Mouse (Mus musculus): ENCODE data around the gene Atf5. TPM values are rescaled to one million over a fixed set of nuclear protein-coding genes. Genes with fewer than 3 reads are reported as not detected.

Gene Atf5
- total RNA-seq, 2 experiments from 2014 or later, result 59.8 to 104 TPM

GRCm38 (mm10) chr7:44823409-44823808 lies 7.0 kb upstream of the Atf5 start:
- no peak for DNase-seq (ENCODE audit: low spot score in 2 of 2)

DNA sequence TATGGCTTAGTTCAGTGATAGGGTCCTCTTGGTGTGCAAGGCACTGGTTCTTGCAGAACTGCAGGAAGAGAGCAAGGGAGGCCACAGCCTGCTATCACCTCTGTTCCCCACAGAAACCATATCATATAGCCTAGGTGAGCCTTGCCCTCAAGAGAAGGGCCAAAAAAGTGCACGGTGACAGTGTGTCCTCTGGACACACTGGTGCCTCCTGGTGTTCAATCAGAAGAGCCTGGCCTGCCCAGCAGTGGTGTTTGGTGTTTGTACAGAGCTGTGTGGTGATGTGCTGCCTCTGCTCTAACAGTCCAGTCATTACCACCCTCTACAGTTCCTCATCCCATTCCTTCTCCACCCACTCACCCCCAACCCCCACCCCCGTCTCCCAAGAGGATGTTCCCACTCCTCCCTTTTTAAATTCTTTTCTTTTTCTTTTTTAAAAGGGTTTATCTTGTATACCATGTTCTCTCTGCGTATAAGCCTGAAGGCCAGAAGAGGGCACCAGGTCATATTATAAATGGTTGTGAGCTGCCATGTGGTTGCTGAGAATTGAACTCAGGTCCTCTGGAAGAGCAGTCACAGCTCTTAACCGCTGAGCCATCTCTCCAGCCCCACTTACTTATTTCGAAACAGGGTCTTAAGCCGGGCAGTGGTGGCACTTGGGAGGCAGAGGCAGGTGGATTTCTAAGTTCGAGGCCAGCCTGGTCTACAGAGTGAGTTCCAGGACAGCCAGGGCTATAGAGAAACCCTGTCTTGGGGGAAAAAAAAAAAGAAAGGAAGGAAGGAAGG lies 5.4 kb upstream of the Atf5 start:
- no peak for DNase-seq (ENCODE audit: low spot score in 2 of 2)

- no peak for DNase-seq (ENCODE audit: low spot score in 2 of 2)
These were observed 4.1 kb upstream of the Atf5 start for GRCm38 (mm10) chr7:44820525-44820924.

DNA sequence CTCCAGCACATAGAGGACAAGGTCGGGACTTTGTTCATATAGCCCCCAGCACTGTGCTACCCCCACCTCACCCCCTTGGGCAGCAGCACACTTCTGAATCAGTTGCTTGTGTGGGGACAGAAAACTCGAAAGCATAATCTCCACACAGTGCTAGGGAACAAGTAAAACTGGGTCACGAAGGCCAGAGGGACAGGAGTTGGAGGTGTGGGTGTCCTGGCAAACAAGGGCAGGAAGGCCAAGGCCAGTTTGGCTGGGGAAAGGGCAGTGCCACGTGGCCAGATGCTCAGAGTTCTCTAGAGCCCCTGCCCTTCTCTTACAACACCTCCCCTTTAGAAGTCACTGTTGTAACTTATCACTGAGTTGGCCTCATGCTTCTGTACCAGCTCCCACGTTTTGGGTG lies 3.4 kb upstream of the Atf5 start:
- no peak for DNase-seq (ENCODE audit: low spot score in 2 of 2)

GRCm38 (mm10) chr7:44819391-44819790 lies 2.9 kb upstream of the Atf5 start:
- DNase-seq (ENCODE audit: low spot score in 2 of 2), result no peak

- DNase-seq (ENCODE audit: low spot score in 2 of 2), result no peak
These were observed 2.3 kb upstream of the Atf5 start for GRCm38 (mm10) chr7:44818751-44819235.

GRCm38 (mm10) chr7:44818164-44818563 lies 1.7 kb upstream of the Atf5 start:
- no peak for DNase-seq (ENCODE audit: low spot score in 2 of 2)

DNA sequence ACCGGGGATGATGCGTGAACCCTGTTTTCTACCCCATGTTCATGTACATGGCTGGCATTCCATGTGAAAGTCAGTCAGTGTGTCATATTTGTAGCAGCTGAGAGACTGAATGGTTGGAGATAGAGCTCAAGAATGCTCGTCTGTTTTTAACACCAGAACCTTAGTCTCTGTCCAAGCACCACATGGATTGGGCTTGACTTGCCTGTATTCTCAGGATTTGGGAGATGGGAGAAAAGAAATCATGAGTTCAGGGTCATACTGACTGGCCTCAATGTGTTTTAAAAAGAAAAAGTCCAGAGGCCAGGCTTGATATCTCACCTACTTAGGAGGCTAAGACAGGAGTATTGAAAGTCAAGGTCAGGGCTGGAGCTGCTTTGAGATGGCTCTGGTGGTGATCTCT lies 983 bp upstream of the Atf5 start:
- DNase-seq (ENCODE audit: low spot score in 2 of 2), result no peak

DNA sequence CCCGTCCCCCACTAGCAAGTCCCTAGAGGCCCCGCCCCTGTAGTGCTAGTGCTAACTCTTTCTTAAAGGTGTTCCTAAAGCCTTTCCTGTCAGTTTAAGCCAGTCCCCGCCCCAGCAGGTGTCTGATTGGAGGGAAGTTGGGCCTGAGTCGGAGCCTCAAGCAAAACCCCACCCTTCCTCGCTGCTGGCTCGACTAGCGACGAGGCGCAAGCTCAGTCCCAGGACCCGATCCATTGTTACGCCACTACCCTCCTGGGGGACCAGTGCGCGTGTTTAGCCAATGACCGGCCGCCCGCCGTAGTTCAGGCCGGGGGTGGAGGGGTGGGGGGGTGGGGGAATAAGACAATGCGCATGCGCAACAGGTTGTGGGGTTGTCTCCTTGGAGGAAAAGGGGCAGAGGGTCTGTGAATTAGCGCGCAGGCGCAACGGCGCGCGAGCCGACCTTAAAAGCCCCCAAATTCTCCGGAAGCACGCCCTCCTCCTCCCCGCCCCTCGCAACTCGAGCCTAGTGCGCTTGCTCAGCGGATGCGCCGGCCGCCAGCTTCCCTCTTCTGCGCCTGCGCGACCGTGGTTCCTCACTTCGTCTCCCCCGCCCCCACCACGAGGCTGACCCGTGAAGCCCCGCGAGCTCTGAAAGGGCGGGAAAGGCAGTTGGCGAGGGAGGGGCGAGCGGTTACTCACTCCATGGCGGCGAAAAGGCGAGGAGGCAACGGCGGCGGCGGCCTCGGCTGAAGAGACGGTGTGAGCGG lies 563 bp downstream of the Atf5 start, which contains the start of the genes Nup62 and Il4i1:
Gene Nup62, plus strand, starts transcription at position 368 of the 749 bp plus-strand sequence.
Gene Il4i1, plus strand, starts transcription at position 667 of the 749 bp plus-strand sequence.
- DNase-seq (ENCODE audit: low spot score in 2 of 2), result peak; percentile 98

- DNase-seq (ENCODE audit: low spot score in 2 of 2), result no peak
These were observed 1.4 kb downstream of the Atf5 start for GRCm38 (mm10) chr7:44814952-44815553.

- DNase-seq (ENCODE audit: low spot score in 2 of 2), result no peak
These were observed 2.0 kb downstream of the Atf5 start for GRCm38 (mm10) chr7:44814423-44814822.

DNA sequence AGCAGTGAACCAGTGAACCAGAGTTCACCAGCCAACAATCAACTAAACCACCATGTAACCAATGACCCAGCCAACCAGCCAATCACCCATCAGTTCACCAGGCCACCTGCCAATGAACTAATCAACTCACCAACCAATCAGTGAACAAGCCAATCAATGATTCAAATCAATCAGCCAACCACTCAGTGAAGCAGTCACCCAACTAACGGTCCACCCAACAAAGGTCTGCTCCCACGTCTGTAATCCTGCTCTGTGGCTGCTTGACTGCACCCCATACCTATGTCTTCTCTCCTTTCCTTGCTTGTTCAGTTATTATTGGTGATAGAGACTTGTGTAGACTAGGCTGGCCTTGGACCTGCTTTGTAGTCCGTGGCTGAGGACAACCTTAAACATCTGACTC lies 2.5 kb downstream of the Atf5 start:
- DNase-seq (ENCODE audit: low spot score in 2 of 2), result no peak

DNA sequence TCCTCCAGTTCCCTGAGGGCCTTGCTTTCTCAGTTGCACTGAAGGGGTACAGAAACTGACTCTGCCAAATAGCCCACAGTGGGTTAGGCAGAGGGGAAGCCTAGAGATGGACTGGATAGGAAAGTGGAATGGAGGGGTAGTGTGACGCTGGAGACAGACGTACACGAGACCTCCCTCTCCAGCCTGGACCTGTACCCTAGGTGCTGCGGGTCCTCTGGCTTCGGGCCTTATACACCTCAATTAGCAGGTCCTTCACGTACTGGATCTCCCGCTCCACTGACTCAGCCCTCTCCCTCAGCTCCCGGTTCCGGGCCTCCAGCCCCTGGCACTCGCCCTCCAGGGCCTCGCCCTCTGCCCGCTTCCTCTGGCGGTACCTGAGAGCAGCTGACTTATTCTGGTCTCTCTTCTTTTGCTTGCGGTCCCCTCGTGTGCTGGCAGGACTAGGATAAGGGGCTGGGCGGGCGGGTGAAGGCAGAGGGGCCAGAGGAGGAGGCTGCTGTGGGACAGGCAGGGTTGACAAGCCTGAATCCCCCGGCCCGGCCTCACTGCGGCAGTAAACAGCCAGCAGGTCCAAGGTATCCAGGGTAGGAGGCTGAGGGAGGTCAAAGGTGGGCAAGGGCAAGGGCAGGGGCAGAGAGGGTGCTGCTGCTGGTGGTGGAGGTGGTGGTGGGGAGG lies 3.7 kb downstream of the Atf5 start:
- no peak for DNase-seq (ENCODE audit: low spot score in 2 of 2)

DNA sequence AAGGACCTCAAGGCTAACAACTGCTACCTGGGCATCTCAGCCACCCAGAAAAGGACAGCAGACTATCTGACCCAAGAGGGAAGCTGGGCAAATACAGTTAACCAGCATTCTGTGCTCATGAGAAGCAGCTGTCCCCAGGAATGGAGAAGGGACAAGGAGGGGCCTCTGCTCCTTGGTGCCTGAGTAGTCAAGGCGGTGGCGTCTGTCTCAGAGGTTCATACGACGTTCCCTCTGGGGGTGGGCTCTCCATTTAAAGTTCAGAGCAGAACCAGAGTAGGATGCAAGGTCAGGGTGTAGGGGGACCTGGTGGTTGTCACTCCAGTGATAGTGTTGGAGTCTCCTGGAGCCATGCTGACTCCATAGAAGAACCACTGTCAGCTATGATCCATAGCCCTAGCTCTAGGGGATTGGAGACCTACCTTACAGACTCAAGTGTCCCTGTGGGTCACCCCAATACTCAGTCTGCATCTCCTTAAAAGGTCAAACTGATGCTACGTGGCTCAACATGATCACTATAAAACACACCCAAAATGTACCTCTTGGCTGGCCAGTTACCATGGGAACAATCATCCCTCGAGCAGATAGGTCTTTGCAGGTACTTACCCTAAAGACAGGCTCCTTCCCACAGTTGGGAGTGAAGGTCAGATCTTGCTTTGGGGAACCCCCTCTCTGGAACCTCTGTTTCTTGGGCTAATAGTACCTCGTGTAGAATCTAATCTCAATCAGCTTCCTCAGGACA lies 5.5 kb downstream of the Atf5 start:
- DNase-seq (ENCODE audit: low spot score in 2 of 2), result no peak

- no peak for DNase-seq (ENCODE audit: low spot score in 2 of 2)
These were observed 6.1 kb downstream of the Atf5 start for GRCm38 (mm10) chr7:44810365-44810764.

DNA sequence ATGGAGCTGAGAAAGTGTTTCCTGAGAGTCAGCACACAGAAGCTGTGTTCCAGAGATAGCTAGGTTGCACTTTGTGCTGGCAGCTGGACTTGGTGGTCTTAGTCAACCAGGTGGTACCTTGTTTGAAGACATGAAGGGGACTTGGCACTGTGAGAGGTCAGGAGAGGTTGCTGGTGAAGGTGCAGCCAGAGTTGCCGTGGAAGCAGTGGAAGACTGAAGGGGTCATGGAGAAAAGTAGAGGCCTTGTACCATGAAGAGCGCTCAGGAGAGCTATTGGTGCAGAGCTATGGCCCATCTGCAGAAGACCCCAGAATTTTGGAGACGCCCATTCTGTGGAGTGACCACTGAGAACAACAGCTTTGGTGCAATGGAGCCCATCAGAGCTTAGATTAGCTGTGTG lies 7.0 kb downstream of the Atf5 start:
- peak in 1 of 2 experiments; percentile 1 for DNase-seq (ENCODE audit: low spot score in 2 of 2)

DNA sequence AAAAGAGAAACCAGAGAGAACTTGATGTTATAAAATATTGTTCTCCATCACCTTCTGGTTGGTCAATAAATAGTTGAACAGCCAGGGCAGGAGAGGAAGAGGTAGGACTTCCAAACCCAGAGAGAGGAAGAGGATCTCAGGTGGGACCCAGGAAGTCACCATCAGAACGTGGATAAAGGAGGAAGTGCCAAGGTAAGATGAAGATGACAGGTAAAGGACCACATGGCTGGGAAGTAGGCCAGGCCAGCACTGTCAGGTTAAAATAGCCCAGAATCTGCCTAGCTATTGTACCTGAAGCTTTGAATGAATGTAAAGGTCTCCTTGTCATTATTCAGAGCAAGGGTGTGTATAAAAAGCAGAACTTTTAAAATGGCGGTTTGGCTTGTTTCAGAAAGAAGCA lies 7.5 kb downstream of the Atf5 start:
- no peak for DNase-seq (ENCODE audit: low spot score in 2 of 2)

GRCm38 (mm10) chr7:44792781-44793180 lies 23.7 kb downstream of the Atf5 start:
- no peak for DNase-seq (ENCODE audit: low spot score in 2 of 2)

DNA sequence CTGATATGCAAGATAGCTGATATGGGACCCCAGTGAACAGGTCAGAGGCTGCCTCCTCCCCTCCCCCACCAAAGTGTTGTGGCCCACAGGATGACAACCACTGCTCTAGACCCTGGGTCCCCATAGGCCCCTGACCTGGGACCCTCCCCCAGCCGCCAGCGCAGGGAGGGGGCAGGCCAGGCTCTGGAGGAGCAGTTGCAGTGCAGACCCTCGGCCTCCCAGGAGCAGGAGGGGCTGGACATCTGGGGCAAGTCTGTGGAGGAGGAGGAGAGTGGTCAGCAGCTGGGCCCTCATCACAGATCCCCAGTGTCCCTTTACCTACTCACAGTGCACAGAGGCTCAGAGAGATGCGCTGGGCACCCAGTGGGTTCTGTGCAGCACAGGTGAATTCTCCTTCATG lies 26.4 kb downstream of the Atf5 start:
- DNase-seq (ENCODE audit: low spot score in 2 of 2), result no peak

GRCm38 (mm10) chr7:44789531-44789930 lies 26.9 kb downstream of the Atf5 start:
- no peak for DNase-seq (ENCODE audit: low spot score in 2 of 2)

GRCm38 (mm10) chr7:44780101-44780500 lies 36.4 kb downstream of the Atf5 start:
- no peak for DNase-seq (ENCODE audit: low spot score in 2 of 2)

All from adrenal gland, postnatal 4 days (tissue).